Mouse (Mus musculus): ENCODE data around the gene Pid1.

Gene Pid1

DNA sequence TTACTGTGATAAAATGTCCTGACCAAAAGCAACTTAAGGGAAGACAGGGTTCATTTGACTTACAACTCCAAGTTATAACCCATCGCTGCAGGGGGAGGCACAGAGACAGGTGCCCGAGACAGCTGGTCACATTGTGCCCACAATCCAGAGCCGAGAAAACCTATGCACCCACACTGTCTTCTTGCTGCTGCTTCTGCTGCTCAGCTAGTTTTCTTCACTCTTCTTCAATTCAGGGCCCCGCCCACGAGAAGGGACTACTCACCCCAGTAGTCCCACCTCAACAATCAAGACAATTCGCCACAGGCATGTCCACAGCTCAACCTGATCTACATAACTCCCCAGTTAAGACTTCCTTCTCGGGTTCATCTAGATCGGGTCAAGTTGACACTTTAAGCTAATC lies at the start of gene Pid1:
Pid1 (minus strand) TSS at position 214 of the 400 bp plus-strand sequence.
- no peak for DNase-seq (ENCODE audit: low read depth, low spot score)

DNA sequence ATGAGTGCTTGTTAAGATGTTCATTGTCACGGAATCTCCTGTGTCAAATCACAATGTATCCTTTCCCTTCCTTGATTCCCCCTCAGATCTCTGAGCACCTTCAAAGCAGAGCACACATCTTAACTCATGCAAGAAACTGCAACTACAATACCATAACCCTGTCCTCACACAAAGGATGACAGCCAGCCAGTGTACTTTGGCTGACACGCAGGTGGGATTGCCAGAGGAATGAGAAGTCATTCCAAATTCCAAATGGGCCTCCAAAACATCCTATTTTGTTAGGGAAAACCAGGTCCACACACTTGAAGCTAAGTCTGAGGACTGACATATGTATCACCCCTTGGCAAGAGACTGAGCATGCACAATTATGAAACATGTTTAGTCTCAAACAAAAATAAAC lies 45.5 kb upstream of the Pid1 start:
- DNase-seq (ENCODE audit: low read depth, low spot score): no peak

DNA sequence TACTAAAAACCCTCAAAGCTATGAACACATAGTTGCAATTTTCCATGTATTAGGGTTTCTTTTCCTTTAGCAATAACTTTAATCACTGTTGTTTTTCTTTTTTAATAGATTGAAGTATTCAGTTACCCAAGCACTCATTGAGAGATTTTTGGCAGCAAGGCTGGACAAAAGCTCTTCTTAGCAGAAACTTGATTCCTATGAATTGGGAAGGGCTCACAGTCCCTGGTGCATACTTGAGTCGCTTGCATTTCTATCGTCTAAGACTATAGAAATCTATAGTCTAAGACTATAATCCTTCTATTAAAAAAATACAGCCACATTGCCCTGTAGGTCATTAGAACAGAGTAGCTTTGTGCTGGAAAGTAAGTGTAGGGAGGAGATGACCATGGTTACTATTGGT lies 44.9 kb upstream of the Pid1 start:
- no peak for DNase-seq (ENCODE audit: low read depth, low spot score)

DNA sequence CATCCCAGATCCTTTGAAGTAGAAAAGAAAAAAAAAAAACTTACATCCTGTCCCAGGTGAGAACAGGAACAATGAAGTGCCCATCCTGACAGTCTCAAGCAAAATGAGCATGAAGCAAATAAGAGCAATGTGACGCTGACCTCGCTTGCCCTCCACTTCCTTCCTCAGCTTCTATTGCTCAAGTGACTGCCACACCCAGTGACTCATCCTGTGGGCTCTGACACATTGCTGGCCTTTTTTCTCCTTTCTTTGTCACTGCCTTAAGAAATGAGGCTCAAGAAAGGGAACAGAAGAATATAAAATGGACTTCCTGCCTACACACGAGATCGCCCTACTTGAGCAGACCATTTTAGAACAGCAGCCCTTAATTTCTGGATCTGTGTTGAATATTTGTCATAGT lies 42.9 kb upstream of the Pid1 start:
- peak; percentile 58 for DNase-seq (ENCODE audit: low read depth, low spot score)

DNA sequence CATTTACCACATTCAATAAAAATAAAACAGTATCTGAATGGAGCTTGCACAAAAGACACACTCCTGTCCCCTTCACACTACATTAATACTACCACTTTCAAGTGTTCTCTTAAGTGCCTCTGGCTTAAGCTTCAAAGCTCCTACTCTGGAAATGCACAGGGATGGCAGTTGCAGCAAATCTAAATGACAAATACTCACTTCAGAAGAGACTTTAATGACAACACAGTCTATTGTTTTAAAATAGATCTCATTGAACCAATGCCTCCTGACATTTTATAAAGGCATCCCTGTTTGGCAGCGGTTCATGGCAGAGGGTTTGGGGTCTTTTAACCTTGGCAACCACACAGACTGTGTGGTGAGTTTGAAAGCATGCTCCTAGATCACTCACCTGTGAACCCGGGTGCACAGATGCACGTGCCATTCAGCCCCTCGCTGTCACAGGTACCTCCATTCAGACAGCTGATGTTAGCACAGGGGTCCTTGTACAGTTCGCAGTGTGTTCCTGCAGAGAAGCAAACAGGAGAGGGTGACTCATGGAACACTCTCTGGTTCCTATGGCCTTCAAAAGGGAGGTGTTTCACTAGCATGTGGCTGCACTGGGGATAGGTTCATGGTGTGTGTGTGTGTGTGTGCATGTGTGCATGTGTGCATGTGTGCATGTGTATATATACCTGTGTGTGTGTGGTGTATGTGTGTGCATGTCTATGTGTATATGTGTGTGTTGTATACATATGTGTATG lies 41.7 kb upstream of the Pid1 start:
- DNase-seq (ENCODE audit: low read depth, low spot score): peak; percentile 66

DNA sequence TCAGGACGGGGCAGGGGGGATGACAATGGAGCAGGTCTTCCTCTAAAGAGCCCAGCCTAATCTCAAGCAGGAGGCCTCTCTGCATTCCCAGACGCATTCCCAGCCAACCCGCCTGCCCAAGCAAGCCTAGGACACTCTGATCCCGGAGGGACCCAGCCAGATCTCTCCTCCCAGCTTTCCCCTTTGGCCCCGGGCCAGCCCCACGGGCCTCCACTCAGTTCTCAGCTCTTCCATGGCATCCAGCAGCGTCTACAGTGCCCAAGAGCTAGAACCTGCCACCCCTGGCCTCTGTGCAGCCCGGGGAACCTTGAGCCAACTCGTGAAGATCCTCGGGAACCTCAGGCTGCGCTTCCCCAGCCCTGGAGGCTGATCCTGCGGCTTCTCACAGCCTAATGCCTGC lies 40.9 kb upstream of the Pid1 start:
- DNase-seq (ENCODE audit: low read depth, low spot score): peak; percentile 26

DNA sequence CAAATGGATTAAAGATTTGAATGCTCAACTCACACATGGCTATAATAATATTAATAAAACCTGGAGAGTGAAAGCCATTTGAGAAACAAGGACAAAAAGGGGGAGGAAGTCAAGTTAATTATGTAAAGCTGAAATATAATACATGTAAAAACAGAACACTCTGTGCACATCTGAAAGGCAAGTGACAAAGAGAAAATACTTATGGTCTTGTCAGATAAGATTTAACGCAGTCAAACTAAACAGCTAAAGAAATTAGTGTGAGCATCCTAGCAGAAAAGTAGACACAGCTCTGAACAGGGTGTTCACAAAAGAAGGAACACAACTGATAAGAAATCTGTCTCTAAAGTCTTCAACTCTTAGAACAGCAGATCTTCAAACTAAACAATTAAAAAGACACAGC lies 38.2 kb upstream of the Pid1 start:
- no peak for DNase-seq (ENCODE audit: low read depth, low spot score)

DNA sequence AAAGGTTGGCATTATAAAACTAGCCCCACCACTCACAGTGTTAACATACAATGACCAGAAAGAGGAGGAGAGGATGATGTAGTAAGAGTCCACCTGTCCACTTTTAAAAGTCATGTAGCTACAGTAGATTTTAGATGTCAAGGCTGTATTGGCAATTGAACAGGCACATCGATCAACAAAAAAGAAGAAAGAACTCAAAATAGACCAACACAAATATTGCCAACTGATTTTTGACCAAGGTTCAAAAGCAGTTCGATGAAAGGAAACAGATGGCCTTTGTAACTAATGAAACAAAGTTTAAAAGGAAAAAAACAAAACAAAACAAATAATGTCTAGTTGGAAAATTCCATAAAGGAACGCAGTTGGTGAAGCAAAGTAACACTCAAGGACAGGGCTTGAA lies 35.7 kb upstream of the Pid1 start:
- DNase-seq (ENCODE audit: low read depth, low spot score): no peak

DNA sequence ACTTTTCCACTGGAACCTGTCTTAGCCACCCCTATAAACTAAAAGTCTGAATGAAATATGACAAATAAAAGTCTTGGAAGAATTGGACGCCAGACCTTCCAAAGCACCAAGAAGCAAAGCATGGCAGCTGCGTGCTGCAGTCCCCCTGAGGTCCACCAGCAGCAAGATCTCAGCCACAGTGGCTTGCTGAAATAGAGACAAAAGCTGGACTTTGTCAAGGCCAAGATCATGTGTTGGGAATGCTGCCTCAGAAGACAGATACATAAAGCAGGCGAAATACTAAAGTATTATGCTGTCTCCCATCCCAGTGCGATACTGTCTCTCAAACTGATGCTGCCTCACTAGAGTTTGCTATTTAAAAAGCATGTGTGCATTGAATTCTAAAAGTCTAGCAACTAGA lies 35.1 kb upstream of the Pid1 start:
- DNase-seq (ENCODE audit: low read depth, low spot score): no peak

DNA sequence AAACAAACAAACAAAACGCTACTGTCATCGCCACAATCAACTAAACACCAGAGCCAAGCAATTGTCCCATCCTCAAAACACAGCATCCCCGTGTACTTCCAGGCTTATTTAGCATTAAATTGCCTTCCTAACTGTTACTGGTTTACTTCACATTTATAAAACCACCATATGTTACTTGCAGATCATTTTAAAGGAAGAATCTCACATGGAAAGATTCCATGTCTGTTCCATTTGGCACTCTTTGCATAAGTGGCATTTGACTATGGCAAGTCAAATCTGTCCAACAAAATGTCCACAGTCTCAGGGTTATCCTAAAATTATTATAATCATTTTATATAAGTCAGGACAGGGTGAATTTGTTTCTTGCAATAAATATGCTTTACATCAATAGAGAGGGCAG lies 32.8 kb upstream of the Pid1 start:
- no peak for DNase-seq (ENCODE audit: low read depth, low spot score)

DNA sequence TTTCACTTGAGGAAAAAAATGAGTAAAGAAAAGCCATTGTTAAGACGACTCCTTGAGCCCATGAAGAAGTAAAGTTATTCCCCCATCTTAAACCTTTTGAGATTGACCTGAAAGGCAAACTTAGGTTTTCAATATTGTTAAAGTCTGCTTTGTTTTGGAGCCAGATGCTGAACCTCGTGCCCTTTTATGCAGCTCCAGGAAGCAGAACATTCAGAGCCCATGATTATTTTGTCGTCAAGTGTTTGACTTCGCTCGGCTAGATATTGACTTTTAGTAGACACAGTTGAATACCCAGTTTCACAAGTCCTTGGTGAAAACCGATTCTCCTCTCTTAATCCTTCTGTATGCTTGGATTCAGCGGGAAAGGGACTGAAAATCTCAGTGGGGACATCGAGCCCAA lies 31.9 kb upstream of the Pid1 start:
- no peak for DNase-seq (ENCODE audit: low read depth, low spot score)

DNA sequence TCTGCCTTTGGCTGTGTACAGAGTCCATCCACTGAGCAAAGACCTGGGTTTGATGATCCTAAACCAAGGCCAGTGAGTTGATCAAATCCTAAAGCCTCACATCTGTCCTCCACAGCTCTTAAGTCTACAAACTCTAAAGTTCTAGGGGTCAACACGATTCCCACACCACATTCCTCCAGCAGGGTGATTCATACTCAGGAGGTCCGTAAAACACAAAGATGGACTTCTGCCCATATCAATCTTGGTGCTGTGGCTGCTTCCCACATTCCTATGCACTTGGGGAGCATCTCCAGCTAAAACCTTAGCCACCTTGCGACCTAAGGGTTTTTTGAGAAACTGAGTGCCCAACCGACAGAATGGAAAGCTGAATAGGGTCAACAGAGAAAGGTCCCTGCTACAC lies 27.0 kb upstream of the Pid1 start:
- DNase-seq (ENCODE audit: low read depth, low spot score): no peak

DNA sequence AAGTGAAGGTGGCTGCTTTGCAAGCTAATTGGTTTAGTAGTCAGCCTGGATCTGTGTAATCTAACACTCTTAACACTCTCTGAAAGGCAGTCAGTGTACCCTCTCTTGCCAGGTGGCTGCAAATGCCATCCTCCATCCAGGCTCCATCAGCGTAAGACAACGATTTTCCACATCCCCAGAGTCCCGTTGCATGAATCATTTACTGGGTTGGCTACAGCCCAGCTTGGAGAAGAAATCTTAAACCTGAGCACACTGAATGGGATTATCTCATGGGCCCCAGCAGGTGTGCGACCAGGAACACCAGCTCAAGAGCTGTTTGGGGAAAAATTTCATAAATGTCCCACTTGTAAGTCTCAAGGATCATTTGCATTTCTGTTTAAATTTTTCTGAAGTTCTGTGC lies 23.6 kb upstream of the Pid1 start:
- DNase-seq (ENCODE audit: low read depth, low spot score): no peak

DNA sequence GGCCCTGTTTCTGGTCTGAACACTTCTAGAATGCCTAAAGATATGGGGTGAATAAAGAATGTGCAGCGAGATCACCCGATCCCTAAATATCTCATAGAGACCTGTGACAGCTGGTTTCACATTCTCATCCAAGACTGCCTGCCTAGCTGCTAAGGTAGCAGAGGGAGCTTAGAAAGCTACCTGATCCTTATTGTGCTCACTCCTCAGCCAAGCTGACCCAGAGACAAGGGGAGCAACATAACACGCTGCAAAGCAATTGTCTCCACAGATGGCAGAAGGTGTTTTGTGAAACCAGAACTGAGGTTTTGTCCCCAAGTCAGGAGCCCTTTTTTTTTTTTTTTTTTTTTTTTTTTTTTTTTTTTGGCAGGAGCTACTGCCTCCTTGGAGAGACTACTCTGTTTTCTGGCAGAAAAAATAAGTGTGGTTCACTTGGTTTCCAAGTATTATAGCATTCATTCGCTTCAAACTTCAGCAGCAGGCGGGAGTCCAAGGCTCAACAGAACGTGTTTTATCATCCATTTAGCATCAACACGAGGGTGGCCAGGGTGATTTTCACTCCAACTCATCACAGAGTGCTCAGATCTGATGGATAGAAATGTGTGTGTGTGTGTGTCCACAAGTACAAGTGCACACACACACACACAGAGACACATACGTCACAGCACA lies 22.6 kb upstream of the Pid1 start:
- DNase-seq (ENCODE audit: low read depth, low spot score): no peak

DNA sequence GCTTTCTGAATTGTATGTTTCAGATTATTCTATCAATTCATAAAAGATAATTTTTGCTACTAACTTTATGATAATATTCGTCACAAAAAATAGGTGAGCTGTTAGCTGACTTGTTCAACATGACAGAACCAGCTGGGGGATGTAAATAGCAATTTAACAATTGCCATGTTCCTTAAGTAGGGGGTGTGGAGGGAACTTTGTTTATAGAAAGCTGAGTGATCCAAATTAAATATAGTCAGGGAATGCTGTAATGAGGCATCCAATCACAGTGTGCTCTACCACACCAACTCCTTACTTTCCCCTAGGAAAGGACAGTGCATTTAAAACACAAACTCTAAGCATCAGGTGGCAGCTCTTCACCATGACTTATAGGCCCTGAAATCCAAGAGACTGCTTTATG lies 18.7 kb upstream of the Pid1 start:
- DNase-seq (ENCODE audit: low read depth, low spot score): no peak

DNA sequence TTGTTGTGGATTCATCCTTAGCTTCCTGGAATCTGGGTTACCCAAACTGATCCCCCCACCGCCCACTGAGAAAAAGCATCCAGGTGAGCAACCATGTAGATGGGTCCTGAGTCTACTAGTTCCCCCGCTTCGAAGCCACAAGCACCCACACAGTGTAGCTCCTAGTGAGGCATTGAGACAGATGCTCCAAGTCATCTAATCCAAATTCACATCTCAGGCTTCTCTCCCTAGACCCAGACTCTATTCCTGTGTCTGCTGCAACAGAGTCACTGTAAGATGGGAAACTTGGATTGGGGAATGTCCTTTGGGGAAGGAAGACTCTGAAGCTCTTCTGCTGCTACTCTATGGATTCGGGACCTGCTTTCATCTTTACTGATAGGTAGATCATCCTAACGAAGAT lies 18.1 kb upstream of the Pid1 start:
- no peak for DNase-seq (ENCODE audit: low read depth, low spot score)

DNA sequence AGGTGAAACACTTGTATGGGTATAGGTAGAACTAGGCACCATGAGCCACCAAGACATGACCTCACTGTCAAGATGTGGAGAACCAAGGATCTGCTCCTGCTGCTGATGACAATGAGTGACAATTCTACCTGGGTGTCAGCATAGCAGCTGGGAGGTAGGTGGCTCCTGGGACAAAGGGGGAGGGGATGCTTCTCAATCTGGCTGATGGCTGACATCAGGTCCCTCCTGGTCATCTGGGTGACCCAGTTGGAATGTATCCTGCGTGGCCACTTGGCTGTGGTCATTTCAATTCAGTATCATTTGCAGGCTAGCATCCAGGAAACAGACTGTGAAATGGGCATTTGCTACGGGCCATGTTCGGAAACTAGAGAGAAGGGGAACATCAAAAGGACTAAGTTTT lies 16.9 kb upstream of the Pid1 start:
- no peak for DNase-seq (ENCODE audit: low read depth, low spot score)

DNA sequence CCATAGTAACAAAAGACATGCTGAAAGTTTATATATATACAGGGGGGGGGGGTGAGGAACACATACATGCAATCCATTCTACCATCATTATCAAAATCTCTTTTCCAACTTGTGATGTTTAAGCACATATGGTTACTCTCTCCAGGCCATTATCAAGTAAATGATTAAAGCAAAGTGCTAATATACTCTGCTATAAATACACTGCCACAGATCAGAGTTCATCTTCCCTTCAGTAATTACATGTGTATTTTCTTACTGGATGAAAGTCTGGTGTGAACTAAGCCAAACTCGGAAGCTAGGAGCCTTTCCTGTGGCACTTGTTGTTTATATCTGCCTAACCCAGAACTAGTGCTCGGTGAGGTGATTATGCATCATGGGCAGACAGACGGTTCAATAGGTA lies 3.8 kb upstream of the Pid1 start:
- no peak for DNase-seq (ENCODE audit: low read depth, low spot score)

DNA sequence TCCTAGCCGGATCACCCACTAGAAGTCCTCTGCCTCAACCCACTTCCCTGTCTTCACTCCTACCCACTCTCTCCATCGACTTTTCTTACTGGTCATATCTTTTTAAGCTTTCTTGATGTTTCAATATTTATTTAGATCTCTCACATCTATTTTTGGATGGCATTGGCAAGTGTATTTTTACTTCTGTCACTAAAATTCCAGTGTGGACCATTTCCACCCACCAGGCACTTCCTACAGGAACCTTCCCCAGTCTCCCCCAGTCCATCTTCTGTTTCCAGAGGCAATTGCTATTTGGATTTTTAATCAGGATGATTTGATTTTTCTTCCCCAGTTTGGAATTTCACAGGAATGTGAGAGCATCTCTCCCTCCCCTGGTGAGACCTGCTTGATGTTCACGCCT lies 2.6 kb upstream of the Pid1 start:
- DNase-seq (ENCODE audit: low read depth, low spot score): no peak

DNA sequence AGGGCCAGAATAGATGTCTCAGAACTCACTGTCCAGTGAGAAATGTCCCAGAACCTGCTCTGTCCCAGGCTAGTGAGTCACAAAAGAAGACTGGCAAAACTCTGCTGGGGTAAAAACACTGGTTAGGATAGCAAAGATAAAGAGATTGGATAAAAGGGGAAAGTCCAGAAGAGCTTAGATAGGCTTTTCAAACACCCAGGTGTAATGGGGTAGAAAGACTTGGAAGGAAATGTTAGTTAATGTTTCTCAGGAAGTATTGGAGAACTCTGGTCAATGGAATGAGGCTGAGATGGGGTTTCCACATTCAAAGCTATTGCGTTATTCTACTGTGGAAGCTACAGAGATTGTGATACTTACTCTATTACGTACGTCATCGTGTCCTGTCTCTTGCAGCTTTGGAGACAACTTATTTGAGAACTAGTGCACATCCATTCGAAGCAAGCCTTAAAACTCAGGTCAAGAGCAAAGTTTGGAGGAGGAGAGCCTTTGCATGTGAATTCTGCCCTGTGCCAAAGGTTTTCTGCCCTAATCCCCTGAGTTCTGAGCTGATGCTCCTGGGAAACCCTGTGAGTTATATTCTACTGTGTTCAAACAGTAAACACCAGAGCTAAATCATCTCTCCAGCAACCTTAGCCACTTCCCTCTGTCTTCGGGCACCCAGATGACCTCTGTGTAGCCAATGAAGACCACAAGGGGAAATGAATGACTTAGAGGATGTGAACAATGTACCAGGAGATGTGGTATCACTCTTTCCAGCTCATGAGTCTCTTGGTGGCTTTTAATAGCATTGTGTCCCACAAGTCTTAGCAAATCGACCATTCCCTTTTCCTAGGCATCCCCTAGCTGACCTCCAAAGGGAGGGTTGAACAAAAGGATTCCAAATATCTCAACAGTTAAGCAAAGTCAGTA lies 1.0 kb downstream of the Pid1 start:
- DNase-seq (ENCODE audit: low read depth, low spot score): no peak

DNA sequence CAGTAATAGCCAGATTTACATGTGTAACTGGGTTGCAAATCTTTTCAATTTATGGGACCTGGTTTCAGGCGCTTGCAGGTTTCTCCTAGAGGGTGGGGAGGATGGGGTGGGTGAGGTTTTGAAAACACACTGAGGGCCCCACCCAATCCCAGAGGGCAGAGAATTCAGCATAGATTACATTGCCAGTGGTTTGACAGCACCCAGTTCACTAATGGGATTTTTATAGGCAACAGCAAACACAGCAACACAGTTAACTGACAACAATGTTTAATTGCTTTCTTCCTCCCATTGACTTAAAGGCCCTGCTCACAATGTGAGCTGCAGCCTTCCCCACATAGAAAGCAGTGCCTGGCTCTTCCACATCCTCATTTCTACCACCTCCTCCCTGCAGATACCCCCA lies 1.8 kb downstream of the Pid1 start:
- DNase-seq (ENCODE audit: low read depth, low spot score): no peak

DNA sequence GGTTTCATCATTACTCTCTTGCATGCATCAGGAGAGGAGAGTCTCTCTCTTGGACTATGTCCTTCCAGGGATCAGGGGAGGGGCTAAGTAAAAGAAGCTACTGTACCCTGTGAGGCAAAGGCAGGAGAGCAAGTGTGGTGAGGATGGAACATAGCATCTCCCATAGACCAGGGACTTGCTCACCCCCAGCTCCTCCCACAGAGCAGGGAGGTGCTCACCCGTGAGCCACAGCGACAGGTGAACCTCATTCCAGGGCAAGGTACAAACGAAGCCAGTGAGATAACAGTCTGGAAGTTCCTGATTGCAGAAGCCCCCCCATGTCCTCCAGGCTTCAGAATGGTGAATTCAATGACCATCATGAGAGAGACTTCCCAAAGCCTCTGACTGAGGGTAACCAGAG lies 2.6 kb downstream of the Pid1 start:
- no peak for DNase-seq (ENCODE audit: low read depth, low spot score)
